Mouse (Mus musculus): ENCODE results near the gene Tmem143.
A peak's percentile ranks its signal among the peaks of the same experiment; 100 is the strongest.
"Not testable (repeated sequence)": the region's sequence is repeated elsewhere in the genome, so short reads cannot be mapped to it uniquely, and the experiment has no call there.

Tmem143 gene

DNA sequence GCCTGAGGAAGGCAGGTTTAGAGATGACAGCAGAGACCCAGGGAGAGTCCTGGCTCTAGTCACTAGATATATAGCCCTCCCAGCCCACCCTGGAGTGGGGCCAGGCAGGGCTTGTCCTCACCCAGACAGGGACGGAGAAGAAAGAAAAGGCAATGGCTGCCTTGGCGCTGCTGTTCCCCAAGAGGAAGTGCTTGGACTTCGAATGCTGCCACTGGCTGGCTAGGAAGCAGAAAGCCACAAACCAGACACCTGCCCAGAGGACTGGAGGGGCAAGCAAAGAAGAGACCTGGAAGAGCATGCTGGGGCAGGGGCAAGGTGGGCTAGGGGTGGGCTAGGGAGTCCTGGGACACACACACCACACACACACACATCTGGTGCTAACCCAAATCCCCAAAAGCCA, 9.5 kb upstream of the Tmem143 start:
- DNase-seq (ENCODE audit: low spot score) = no peak

DNA sequence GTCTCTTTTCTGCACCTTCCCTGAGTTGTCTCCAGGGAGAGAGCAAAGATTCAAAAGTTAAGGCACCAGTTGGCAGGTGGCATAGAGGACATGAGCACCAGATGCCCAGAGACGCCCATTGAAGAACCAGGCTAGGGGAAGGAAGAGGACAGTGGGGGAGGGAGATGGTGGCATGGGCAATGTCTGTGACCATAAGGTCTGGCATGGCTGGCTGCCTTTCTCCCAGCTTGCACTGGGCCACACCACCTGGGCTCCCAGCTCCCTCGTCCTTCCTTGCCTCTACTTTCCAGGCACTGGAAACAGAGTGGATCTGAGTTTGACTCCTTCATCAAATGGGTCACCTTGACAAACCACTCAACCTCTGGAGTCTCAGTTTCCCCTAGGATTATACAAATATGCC, 4.1 kb upstream of the Tmem143 start:
- DNase-seq (ENCODE audit: low spot score) = no peak

DNA sequence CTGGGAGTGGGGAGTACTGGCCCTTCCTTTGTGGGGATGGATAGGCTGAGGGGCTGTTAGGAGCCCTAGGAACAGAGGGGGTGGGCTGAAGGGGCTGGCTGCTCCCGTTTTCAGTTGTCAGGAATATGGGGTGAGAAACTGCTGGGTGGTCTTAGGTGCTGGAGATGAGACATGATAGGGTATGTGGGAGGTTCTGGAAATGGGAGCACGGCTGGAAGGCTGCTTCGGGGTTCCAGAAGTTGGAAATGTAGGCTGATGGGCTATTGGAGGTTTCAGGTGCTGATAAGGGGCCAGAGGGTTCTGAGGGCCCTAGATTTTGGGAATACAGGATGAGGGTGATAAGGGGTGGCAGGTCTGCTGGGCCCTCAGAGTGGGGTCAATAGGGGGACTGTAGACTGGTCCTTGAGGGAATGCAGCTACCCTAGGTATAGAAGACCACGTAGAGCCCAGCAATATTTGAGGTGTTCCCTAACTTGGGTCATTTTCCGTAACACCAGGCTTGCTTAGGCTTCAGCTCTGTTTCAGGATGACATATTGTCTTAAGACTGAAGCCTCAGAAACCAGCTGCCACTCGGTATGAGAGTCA, 717 bp upstream of the Tmem143 start:
- DNase-seq (ENCODE audit: low spot score) = no peak

DNA sequence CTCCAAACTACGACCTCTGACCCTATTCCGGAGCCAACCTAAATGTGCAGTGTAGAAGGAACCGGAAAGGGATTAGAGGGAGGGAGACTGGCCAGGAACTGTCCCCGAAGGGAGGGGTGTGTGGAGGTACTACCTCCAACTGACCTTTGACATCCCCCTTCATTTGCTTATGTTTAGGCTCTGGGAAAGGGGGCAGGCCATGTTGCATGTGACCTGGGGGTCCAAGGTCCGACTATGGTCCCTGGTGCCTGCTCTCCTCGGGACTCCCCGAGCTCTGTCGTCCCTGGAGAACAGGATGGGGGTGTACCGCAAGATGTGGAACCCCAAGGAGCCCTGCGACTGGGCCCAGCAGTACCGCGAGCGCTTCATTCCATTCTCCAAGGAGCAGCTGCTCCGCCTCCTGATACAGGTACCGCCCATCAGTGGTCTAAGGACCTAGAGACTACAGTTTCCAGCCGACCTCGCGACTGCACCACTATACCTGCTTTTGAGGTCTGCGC, 567 bp downstream of the Tmem143 start:
- no peak for DNase-seq (ENCODE audit: low spot score)

GRCm38 (mm10) chr7:45898125-45898524, 1.4 kb downstream of the Tmem143 start:
- not testable (repeated sequence) for DNase-seq (ENCODE audit: low spot score)

- DNase-seq (ENCODE audit: low spot score) = no peak
Measured at GRCm38 (mm10) chr7:45901562-45901961, 4.8 kb downstream of the Tmem143 start.

DNA sequence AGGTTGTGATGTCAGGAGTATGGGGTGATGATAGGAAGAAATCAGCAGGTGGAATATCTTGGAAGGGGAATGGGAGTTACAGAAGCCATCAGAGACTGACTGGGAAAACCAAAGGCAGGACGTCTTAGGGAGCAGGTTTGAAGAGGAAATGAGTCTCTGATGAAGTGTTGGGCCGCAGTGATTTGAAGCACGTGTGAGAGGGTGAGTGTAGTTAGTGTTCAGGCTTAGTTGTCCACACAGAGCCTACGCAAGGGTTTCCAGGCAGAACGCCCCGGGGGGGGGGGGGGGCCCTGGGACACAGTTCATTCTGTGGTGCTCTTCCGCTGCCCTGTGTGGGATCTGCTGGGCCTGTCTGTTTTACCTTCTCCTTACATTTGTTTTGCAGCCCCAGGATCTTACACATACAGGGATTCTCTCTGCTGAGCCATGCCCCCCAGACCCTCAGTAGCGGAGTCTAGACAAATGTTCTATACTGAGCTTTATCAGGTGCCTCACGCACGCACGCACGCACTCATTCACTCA, 5.8 kb downstream of the Tmem143 start:
- DNase-seq (ENCODE audit: low spot score) = no peak

DNA sequence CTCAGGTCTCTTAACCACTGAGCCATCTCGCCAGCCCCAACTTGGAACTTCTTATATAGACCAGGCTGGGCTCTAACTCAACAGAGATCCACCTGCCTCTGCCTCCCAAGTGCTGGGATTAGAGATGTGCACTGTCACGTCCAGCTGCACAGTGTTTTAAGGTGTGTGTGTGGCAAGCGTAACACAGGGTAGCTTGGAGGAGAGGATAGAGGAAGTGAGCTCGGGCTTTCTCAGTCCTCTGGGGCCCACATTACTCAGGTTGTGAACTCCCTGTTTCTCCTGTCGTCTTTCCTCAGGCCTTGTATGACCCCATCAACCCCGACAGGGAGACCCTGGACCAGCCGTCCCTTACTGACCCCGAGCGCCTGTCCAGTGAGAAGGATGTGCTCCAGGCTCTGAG, 9.9 kb downstream of the Tmem143 start:
- no peak for DNase-seq (ENCODE audit: low spot score)

DNA sequence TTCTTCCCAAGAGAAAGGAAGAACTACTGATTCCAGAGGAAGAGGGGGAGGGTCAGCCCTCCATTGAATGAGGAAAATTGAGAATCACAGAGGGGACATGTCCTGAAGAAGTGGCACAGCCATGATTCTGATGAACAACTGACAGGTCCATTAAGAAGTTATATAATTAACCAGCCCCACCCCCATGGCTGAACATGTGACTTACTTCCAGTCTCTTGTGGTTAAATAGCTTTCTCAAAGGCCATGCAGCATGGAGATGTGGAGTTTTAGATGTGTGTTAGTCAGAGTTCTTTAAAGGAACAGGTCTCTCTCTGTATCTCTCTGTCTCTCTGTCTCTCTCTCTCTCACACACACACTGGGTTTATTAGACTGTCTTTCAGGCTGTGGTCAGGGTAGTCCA, 11.6 kb downstream of the Tmem143 start:
- DNase-seq (ENCODE audit: low spot score) = no peak

GRCm38 (mm10) chr7:45909145-45909544, 12.4 kb downstream of the Tmem143 start:
- DNase-seq (ENCODE audit: low spot score) = no peak

DNA sequence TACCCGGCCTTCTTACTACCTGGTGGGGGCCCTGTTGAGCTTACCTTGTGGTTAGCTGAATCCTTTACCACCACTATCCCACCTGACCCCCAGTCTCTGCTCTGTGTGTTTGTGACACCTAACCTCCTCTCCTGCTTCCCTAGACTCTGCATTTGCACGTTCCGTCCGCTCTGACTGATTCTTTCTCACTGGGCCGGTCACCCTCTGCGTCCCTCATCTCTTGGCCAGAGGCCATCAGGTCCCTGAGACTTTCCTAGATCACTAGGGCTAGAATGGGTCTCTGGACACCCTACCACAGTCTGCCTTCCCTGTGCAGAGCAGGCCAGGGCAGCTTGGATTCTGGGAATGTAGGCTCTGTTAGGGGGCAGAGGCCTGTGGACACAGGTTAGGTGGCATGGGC, 17.3 kb downstream of the Tmem143 start:
- DNase-seq (ENCODE audit: low spot score) = no peak

GRCm38 (mm10) chr7:45915011-45915410, 18.3 kb downstream of the Tmem143 start:
- DNase-seq (ENCODE audit: low spot score) = no peak

DNA sequence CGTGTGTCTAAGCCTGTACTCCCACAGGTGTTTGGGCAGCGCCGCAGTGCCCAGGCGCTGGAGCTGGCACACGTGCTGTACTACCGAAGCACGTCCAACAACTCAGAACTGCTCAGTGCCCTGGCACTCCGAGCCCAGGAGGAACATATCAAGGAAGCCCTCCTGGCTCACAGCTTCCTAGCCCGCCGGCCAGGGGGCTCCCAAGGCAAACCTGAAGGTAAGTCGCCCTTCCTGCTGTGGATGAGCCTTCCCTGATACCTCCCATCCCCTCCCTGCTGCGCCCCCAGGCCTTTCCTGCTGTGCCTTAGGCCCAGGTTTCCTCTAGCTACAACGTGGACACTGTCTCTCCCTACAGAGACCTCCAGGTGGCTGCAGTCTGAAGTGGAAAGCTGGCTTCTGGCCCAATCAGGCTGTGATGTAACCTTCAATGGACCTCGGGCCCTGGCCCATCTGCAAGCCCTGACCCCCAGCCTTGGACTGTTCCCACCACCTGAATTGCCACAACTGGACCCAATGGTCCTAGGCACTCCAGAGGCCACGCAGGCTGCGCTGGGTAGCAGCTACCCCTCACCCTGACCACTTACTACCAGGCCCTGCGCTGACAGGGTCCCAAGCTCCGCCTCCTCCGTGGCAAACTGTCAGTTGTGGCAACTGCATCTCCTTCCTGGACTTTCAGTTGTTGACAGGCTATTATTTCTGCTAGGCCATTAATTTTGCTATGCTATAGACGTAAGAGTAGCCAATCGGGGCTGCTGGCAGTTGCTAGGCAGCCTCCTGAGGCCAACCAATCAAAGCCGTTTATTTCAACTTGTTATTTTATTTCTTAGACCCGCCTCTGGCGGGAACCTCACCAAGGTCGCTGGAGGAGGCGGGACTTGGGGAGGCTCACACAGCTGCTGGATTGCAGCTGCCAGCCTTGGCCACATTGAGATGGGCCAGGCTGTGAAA, 19.6 kb downstream of the Tmem143 start:
- peak; percentile 63 for DNase-seq (ENCODE audit: low spot score)

DNA sequence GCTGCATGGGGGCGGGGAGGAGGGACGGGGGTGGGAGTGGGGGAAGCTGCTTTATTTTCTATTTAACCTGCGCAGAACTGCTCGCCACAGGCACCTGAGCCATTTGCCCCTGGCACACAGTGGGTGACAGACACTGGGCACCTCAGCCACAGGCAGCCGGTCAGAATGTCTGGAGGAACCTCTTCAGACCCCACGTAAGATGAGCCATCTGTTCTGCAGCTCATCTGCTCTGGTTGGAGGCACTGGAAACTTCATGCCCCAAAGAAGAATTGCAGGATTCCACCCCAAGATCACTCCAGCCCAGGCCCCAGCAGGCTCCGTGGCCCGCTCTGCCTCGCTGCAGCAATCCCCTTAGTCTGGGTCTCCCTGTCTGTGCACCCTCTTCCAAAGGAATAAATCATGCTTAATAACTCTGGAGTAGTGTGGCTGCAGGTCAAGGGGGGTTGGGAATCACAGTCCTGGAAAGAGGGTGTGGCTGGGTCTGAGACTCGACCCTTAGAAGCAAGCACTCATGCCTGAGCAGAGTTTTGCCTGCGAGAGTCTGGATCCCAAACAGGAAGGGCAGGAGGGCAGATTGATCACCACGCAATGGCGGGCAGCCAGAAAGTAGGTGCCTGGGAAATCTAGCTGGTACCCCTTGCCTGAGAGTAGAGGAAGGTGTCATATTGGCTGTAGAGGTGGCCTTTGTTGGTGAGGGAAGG, 20.4 kb downstream of the Tmem143 start:
- no peak for DNase-seq (ENCODE audit: low spot score)

- no peak for DNase-seq (ENCODE audit: low spot score)
Measured at GRCm38 (mm10) chr7:45917926-45918325, 21.2 kb downstream of the Tmem143 start.

- DNase-seq (ENCODE audit: low spot score) = no peak
Measured at GRCm38 (mm10) chr7:45919083-45919671, 22.4 kb downstream of the Tmem143 start.

DNA sequence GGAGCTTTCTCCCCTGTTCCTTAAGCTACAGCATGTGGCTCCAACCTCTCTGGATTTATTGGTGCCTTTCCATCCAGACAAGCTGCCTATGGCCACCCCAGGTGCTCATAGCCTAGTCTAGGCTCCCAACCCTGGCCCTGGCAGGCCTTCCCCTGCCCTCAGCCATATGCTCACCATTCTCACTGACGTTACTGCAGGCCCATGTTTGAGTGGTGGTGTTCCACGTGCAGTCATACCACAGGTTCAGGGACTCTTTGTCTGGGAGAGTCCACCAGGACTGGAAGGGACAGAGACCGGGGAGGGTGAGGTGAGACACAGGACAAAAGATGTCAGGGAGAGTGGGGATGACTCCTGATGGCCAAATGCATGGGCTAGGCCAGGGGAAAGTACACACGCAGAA, 23.0 kb downstream of the Tmem143 start:
- no peak for DNase-seq (ENCODE audit: low spot score)

- no peak for DNase-seq (ENCODE audit: low spot score)
Measured at GRCm38 (mm10) chr7:45920583-45921241, 24.0 kb downstream of the Tmem143 start.

DNA sequence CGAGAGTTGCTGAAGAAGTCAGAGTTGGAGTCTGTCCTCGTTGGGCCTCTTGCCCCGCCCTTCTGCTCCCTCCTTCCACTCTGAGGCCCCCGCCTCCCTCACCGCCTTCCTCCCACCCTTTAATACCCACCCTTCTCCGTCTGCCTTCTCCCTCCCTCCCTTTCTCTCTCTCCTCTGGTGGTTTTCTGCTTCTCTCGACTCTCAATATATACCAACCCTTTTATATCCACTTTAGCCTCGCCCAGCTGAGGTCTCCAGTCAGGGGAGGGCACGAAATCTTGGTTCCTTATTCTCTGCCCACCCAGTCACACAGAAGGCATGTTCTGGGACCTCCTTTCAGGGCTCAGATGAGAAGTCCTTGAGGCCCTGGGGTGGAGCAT, 24.5 kb downstream of the Tmem143 start, which contains the start of gene Emp3:
Gene Emp3, minus strand, starts transcription at position 163 of the 380 bp plus-strand sequence.
- no peak for DNase-seq (ENCODE audit: low spot score)

DNA sequence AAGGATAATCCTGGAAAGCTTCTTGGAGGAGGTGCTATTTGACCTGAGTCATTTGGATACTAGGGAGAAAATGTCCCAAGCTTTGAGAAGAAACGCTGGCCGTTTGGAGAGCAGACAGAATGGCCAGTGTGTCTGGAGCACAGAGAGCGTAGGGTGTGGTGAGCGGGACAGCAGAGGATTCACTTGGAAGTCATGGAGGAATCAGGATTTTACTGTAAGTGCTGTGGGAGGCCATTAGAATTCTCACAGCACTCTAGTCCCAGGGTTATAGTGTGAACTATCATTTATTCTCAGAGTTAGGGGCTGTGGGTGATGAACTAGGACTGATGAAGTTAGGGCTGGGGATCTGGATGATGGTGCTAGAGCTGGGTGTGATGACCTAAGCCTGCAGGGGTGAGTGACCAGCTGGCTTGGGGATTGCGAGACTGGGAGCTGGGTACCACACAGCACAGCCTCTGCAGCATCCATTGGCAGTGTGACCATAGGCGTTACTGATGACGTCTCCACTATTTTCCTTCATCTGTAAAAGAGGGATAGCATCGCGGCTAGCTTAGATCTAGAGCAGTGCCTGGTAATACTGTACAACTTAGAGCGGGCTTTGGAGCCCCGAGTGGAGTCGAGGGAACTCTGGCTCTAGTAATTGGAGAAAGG, 25.3 kb downstream of the Tmem143 start:
- no peak for DNase-seq (ENCODE audit: low spot score)
